In the genomic region with DNA sequence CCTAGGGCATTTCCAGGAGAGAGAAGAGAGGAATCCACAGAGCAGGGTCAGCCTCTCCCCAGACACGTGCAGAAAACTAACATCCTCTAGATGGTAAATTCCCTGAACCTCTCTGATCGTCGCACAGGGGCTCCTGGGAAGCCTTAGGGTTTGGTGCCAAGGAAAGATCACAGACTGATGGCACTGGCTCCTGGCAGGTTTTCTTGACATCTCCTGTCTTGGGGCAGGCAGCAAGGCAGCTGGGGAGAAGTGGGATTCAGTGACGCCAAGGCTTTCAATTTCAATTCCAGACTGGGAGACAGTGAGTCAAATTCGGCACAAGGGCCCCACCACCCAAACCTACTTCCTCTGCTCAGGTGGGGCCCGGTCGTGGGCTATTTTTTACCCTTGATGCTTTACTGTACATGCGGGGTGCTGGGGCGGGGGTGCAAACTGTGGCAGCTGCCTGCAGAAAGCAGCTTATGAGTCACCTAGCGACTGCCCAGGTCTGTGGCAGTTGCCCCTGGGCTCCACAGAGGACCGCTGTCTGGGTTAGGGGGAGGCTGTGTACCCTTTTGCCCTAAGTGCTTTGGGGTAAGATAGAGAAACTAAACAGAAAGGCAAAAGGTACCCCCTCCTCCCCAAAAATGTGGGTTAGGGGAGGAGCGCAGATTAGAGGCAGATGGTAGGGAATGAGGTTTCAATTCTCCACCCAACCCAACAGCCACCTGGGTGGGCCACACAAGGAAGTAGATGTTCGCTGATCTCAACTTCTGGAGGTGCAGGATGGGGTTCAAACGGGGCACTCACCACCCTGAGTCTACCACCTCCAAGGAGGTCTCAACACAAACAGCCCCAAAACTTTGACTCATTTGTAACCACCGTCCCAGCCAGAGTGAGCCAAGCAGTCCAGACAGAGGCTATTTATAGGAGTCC, we compare ENCODE assay signal across 8 mouse cellular contexts. TPM values are rescaled to one million over a fixed set of nuclear protein-coding genes. Genes with fewer than 3 reads are reported as not detected.
DNase-seq lines count a peak whose midpoint lies in the region; ATAC-seq lines count a peak whose summit lies in the region.

No protein-coding gene starts in this region.

- H3K4me3 ChIP-seq in embryonic facial prominence, embryonic 15.5 days (replicated peaks): peak overlapping the region; percentile 94
- peak overlapping the region; percentile 91 for H3K4me3 ChIP-seq in intestine, embryonic 15.5 days (replicated peaks)

- WGBS in embryonic facial prominence, embryonic 15.5 days: 12% methylated on average over 15 of the region's 15 CpGs
- WGBS in intestine, embryonic 15.5 days: 16% methylated on average over 15 of the region's 15 CpGs

- H3K4me1 ChIP-seq in embryonic facial prominence, embryonic 15.5 days: peaks cover 63% of the 10 kb centered on the region
- H3K4me1 ChIP-seq in intestine, embryonic 15.5 days (replicated peaks): peaks cover 46% of the 10 kb centered on the region

- H3K4me2 ChIP-seq in embryonic facial prominence, embryonic 15.5 days (replicated peaks): peak overlapping the region; percentile 77
- H3K4me2 ChIP-seq in intestine, embryonic 15.5 days (replicated peaks): peak overlapping the region; percentile 80

- no peaks in the 10 kb centered on the region for H3K36me3 ChIP-seq in embryonic facial prominence, embryonic 15.5 days
- H3K36me3 ChIP-seq in intestine, embryonic 15.5 days: no peaks in the 10 kb centered on the region

- no peaks in the 10 kb centered on the region for H3K27me3 ChIP-seq in embryonic facial prominence, embryonic 15.5 days
- no peaks in the 10 kb centered on the region for H3K27me3 ChIP-seq in intestine, embryonic 15.5 days (replicated peaks)

- peak overlapping the region; percentile 89 for H3K27ac ChIP-seq in embryonic facial prominence, embryonic 15.5 days (replicated peaks)
- peak overlapping the region; percentile 88 for H3K27ac ChIP-seq in intestine, embryonic 15.5 days

- ATAC-seq in embryonic facial prominence, embryonic 15.5 days (ENCODE audit: insufficient number of reproducible peaks, low FRiP score, low TSS enrichment, low read depth): no peak
- ATAC-seq in intestine, embryonic 15.5 days: no peak
- ATAC-seq in frontal cortex, adult (ENCODE audit: low TSS enrichment): no peak; the same call in 1 of the 2 replicates
- no peak for ATAC-seq in erythroid progenitor cell, adult 5-6 weeks (replicated peaks; ENCODE audit: low FRiP score, poor library complexity, severe bottlenecking)

- H3K9me3 ChIP-seq in embryonic facial prominence, embryonic 15.5 days (replicated peaks): no peaks in the 10 kb centered on the region
- H3K9me3 ChIP-seq in intestine, embryonic 15.5 days: no peaks in the 10 kb centered on the region

- DNase-seq in right cerebral cortex, postnatal 25 days: peak; percentile 37
- DNase-seq in right cerebral cortex, postnatal 14 days: no peak
- peak; percentile 49 for DNase-seq in neural tube, embryonic 10.5 days (ENCODE audit: extremely low spot score, low spot score)
- DNase-seq in layer of hippocampus, adult 18-20 months (ENCODE audit: low spot score in 2 of 2): no peak

- peak overlapping the region; percentile 96 for H3K9ac ChIP-seq in embryonic facial prominence, embryonic 15.5 days
- peak overlapping the region; percentile 93 for H3K9ac ChIP-seq in intestine, embryonic 15.5 days

RNA-seq across cellular contexts. Expression of a gene that starts 1.6 kb away (rescaled TPM):
- polyA plus RNA-seq in embryonic facial prominence, embryonic 15.5 days (2015; fragmentation: Nextera tagmentation; extraction: Ambion mirVana): 8.7 and 9.0 TPM in 2 replicates
- polyA plus RNA-seq in intestine, embryonic 15.5 days (2015; fragmentation: Nextera tagmentation; extraction: Ambion mirVana): 5.6 and 5.9 TPM in 2 replicates
- total RNA-seq in erythroid progenitor cell, adult 5-6 weeks (2015; ENCODE audit: low replicate concordance): 0.36 TPM in 1 of 2 replicates, not detected in the other
- total RNA-seq in erythroid progenitor cell, adult 5-6 weeks (2017; ENCODE audit: low replicate concordance): not detected in 2 replicates
- 10 to 100 TPM; 22.6 to 23.8 TPM for total RNA-seq in layer of hippocampus, adult 18-20 months (2021)

RNA-seq across cellular contexts. Expression of a gene that starts 56.0 kb away (rescaled TPM):
- polyA plus RNA-seq in embryonic facial prominence, embryonic 15.5 days (2015; fragmentation: Nextera tagmentation; extraction: Ambion mirVana): 0.63 and 1.5 TPM in 2 replicates
- polyA plus RNA-seq in intestine, embryonic 15.5 days (2015; fragmentation: Nextera tagmentation; extraction: Ambion mirVana): 0.55 and 0.95 TPM in 2 replicates
- 2.2 TPM in 1 of 2 replicates, not detected in the other for total RNA-seq in erythroid progenitor cell, adult 5-6 weeks (2015; ENCODE audit: low replicate concordance)
- total RNA-seq in erythroid progenitor cell, adult 5-6 weeks (2017; ENCODE audit: low replicate concordance): 1.2 and 9.6 TPM in 2 replicates
- under 1 TPM in 1 of 2 experiments, not detected in 1; 0.30 TPM for total RNA-seq in layer of hippocampus, adult 18-20 months (2021)

Comparison
In these comparisons a context has a peak if more than half of its experiments do, and no peak if none do; other contexts are left out.
1. DNase-seq: peak in right cerebral cortex, postnatal 25 days (single experiment) and neural tube, embryonic 10.5 days (single experiment); none in right cerebral cortex, postnatal 14 days (single experiment) and layer of hippocampus, adult 18-20 months (0 of 2).
2. RNA of a gene that starts 1.6 kb away (total RNA-seq): 22.6 to 23.8 TPM in layer of hippocampus, adult 18-20 months; 0.36 TPM in erythroid progenitor cell, adult 5-6 weeks; every median in the first group is over 10 times any median in the second.